Mouse (Mus musculus) spleen, postnatal 14 days (tissue): Measurements from ENCODE around the gene Per1.

ENCODE experiments used
- DNase-seq, 2 experiments: peaks; one replicate each; pipeline ENCODE4 v3.0.0; 2021 to 2022; ENCODE audit warnings: low spot score in 2 of 2

Per1 gene

GRCm38 (mm10) chr11:69094697-69095429 is at the start of gene Per1:
Gene Per1 (plus strand): TSS chr11:69095217.
- peak; percentile 93 to 94 for DNase-seq

GRCm38 (mm10) chr11:69045531-69046394 is 49.3 kb upstream of the Per1 start, which contains the start of gene Aurkb:
Gene Aurkb (plus strand): TSS chr11:69045647.
- DNase-seq: peak; percentile 73 to 80

GRCm38 (mm10) chr11:69046395-69046774 is 48.6 kb upstream of the Per1 start:
- no peak for DNase-seq

- DNase-seq: no peak
Observed at GRCm38 (mm10) chr11:69047592-69047991, 47.4 kb upstream of the Per1 start.

GRCm38 (mm10) chr11:69048151-69048550 is 46.9 kb upstream of the Per1 start:
- DNase-seq: no peak

- no peak for DNase-seq
Observed at GRCm38 (mm10) chr11:69050748-69051147, 44.3 kb upstream of the Per1 start.

GRCm38 (mm10) chr11:69051771-69052170 is 43.2 kb upstream of the Per1 start:
- DNase-seq: no peak

GRCm38 (mm10) chr11:69052824-69053421 is 42.1 kb upstream of the Per1 start:
- DNase-seq: no peak

- no peak for DNase-seq
Observed at GRCm38 (mm10) chr11:69053848-69054247, 41.2 kb upstream of the Per1 start.

GRCm38 (mm10) chr11:69058265-69058664 is 36.8 kb upstream of the Per1 start:
- DNase-seq: no peak

GRCm38 (mm10) chr11:69058729-69059356 is 36.2 kb upstream of the Per1 start:
- DNase-seq: no peak

- DNase-seq: peak; percentile 82 to 89
Observed at GRCm38 (mm10) chr11:69059357-69059974, 35.6 kb upstream of the Per1 start, which contains the start of gene Borcs6. Gene Borcs6 (plus strand): TSS chr11:69059717.

GRCm38 (mm10) chr11:69059975-69060411 is 35.0 kb upstream of the Per1 start:
- peak; percentile 30 to 47 for DNase-seq

GRCm38 (mm10) chr11:69060448-69061254 is 34.4 kb upstream of the Per1 start:
- DNase-seq: no peak

- no peak for DNase-seq
Observed at GRCm38 (mm10) chr11:69061255-69061912, 33.6 kb upstream of the Per1 start.

- peak; percentile 61 to 70 for DNase-seq
Observed at GRCm38 (mm10) chr11:69062194-69062760, 32.7 kb upstream of the Per1 start.

- DNase-seq: peak; percentile 94 to 95
Observed at GRCm38 (mm10) chr11:69062761-69063224, 32.2 kb upstream of the Per1 start.

- DNase-seq: peak; percentile 75 to 83
Observed at GRCm38 (mm10) chr11:69063413-69064201, 31.4 kb upstream of the Per1 start.
